Mouse (Mus musculus) hindbrain, postnatal 0 days (tissue): ENCODE data around the gene Plekhm2. TPM values are rescaled to one million over a fixed set of nuclear protein-coding genes. Genes with fewer than 3 reads are reported as not detected.

ENCODE experiments used
- ATAC-seq: fragments of 200-750 bp; cut with Nextera tagmentation; 2 replicates; pipeline ENCODE4 v1.8.0; 2017; ENCODE audit warnings: mild to moderate bottlenecking, moderate TSS enrichment, moderate library complexity
- DNase-seq: peaks from one replicate; pipeline ENCODE4 v3.0.0-alpha.2; 2015; ENCODE audit warnings: low spot score
- H3K27ac ChIP-seq: fragments of 300-500 bp; sonication (generic); 2 replicates; pipeline ENCODE4 v1.5.1; 2014; ENCODE audit warnings: mild to moderate bottlenecking
- H3K27me3 ChIP-seq: fragments of 300-500 bp; sonication (generic); 2 replicates; pipeline ENCODE4 v1.6.1; 2014; ENCODE audit warnings: low read length, mixed read lengths; ENCODE audit not compliant: insufficient read depth
- H3K36me3 ChIP-seq: fragments of 300-500 bp; sonication (generic); 2 replicates; pipeline ENCODE4 v1.6.1; 2014; ENCODE audit warnings: low read length, mixed read lengths; ENCODE audit not compliant: insufficient read depth
- H3K4me1 ChIP-seq: fragments of 300-500 bp; sonication (generic); 2 replicates; pipeline ENCODE4 v1.6.1; 2014; ENCODE audit warnings: antibody characterized with exemption, low read length, mixed read lengths; ENCODE audit not compliant: insufficient read depth
- H3K4me2 ChIP-seq: fragments of 300-500 bp; sonication (generic); 2 replicates; pipeline ENCODE4 v1.6.1; 2014; ENCODE audit warnings: low read depth, mild to moderate bottlenecking, low read length, moderate library complexity, mixed read lengths
- H3K4me3 ChIP-seq: fragments of 300-500 bp; sonication (generic); 2 replicates; pipeline ENCODE4 v1.5.1; 2014; ENCODE audit warnings: low read length
- H3K9ac ChIP-seq: fragments of 300-500 bp; sonication (generic); replicated peaks from 2 replicates; pipeline ENCODE4 v1.6.1; 2014; ENCODE audit warnings: mild to moderate bottlenecking, low read length, moderate library complexity, mixed read lengths
- H3K9me3 ChIP-seq: fragments of 300-500 bp; sonication (generic); 2 replicates; pipeline ENCODE4 v1.6.1; 2016; ENCODE audit warnings: low read length, mixed read lengths
- CTCF ChIP-seq: IDR thresholded peaks from 2 replicates; pipeline ENCODE4 v1.5.1; 2016; ENCODE audit warnings: antibody characterized with exemption, control low read depth, low read depth
- WGBS: fragments of 180-500 bp; shearing (Covaris S2); extraction: QIAGEN DNeasy Blood & Tissue Kit; methylation state at CpG from one replicate; pipeline ENCODE4 v1.1.7; 2014; 5-methylcytosine and 5-hydroxymethylcytosine counted together
- polyA plus RNA-seq: library from polyadenylated mRNA; unstranded; fragments of >200 nt; fragmentation: Nextera tagmentation; extraction: Ambion mirVana; gene quantifications from 2 replicates; pipeline ENCODE4 v1.2.1, GENCODE M21; 2015
- total RNA-seq: library from RNA; depleted of rRNA; stranded (reverse); fragments of >200 nt; gene quantifications from 2 replicates; pipeline ENCODE4 v1.2.3, GENCODE M21; 2014

The Plekhm2 gene
- total and polyA plus RNA-seq, 2 experiments from 2014 or later, result 6.1 to 47.6 TPM

GRCm38 (mm10) chr4:141694719-141695118 lies 30.0 kb upstream of the Plekhm2 start:
- DNase-seq, result no peak
- Histone ChIP-seq H3K9ac (no peak overlapping the region), H3K4me2 (no peak overlapping the region), H3K4me1 (no peaks in the 10 kb centered on the region), H3K27me3 (no peaks in the 10 kb centered on the region), H3K9me3 (no peaks in the 10 kb centered on the region), H3K27ac (no peak overlapping the region), H3K4me3 (no peak overlapping the region), H3K36me3 (peaks cover 56% of the 10 kb centered on the region)
- no peak for ATAC-seq
- 86% methylated on average over 8 of the region's 8 CpGs for WGBS
- no peak for TF ChIP-seq CTCF

DNA sequence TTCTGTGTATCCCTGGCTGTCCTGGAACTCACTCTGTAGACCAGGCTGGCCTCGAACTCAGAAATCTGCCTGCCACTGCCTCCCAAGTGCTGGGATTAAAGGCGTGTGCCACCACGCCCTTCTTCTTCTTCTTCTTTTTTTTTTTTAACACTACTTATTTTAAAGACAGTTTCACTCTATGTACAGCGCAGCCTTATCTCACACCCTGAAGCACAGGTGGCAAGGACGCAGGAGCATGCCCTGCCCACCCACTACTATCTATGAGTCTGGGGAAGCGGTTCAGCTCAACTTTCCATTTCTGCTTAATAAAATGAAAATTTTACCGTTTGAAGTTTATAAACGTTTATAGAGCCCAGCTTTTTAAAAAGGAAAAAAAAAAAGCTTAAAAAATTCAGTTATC lies 23.8 kb upstream of the Plekhm2 start:
- H3K9me3 ChIP-seq, result no peaks in the 10 kb centered on the region
- WGBS, result 94% methylated on average over 8 of the region's 8 CpGs
- H3K4me3 ChIP-seq, result no peak overlapping the region
- TF ChIP-seq CTCF, result no peak
- no peak for ATAC-seq
- peaks cover 43% of the 10 kb centered on the region for H3K36me3 ChIP-seq
- no peak overlapping the region for H3K27ac ChIP-seq
- no peak overlapping the region for H3K9ac ChIP-seq
- no peaks in the 10 kb centered on the region for H3K27me3 ChIP-seq
- no peak for DNase-seq
- H3K4me1 ChIP-seq, result no peaks in the 10 kb centered on the region
- no peak overlapping the region for H3K4me2 ChIP-seq

GRCm38 (mm10) chr4:141686525-141686924 lies 21.8 kb upstream of the Plekhm2 start:
- no peak for TF ChIP-seq CTCF
- 83% methylated on average over 8 of the region's 8 CpGs for WGBS
- Histone ChIP-seq H3K27me3 (no peaks in the 10 kb centered on the region), H3K9ac (no peak overlapping the region), H3K4me1 (peaks cover 3% of the 10 kb centered on the region; the same call in 1 of the 2 replicates), H3K4me3 (no peak overlapping the region), H3K9me3 (no peaks in the 10 kb centered on the region), H3K36me3 (peaks cover 26% of the 10 kb centered on the region), H3K4me2 (no peak overlapping the region), H3K27ac (no peak overlapping the region)
- DNase-seq, result no peak
- no peak for ATAC-seq

DNA sequence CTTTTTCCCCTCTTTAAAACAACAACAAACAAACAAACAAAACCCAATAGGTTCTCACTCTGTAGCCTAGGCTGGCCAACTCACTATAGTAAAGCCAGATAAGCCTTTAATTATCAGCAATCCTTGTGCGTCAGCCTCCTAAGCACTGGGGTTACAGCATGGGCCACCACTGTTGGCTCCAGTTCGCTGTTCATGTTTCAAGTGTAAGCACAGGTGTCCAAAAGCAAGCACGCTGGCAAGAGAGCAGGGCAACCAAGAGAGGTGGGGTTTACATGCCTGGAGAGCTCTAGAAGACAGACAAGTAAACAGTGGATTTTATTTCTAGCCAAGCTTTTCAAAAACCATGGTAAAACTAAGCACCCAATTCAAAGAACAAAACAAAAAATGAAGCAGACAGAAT lies 21.4 kb upstream of the Plekhm2 start:
- TF ChIP-seq CTCF, result no peak
- no peak overlapping the region for H3K4me2 ChIP-seq
- 92% methylated on average over 3 of the region's 3 CpGs for WGBS
- DNase-seq (no peak), ATAC-seq (no peak)
- H3K36me3 ChIP-seq, result peaks cover 21% of the 10 kb centered on the region
- H3K4me3 ChIP-seq, result no peak overlapping the region
- no peak overlapping the region for H3K27ac ChIP-seq
- H3K9ac ChIP-seq, result no peak overlapping the region
- no peaks in the 10 kb centered on the region for H3K27me3 ChIP-seq
- H3K4me1 ChIP-seq, result peaks cover 3% of the 10 kb centered on the region; the same call in 1 of the 2 replicates
- H3K9me3 ChIP-seq, result no peaks in the 10 kb centered on the region

- Histone ChIP-seq H3K36me3 (peaks cover 20% of the 10 kb centered on the region), H3K27me3 (no peaks in the 10 kb centered on the region), H3K9me3 (no peaks in the 10 kb centered on the region), H3K4me1 (peaks cover 3% of the 10 kb centered on the region; the same call in 1 of the 2 replicates), H3K4me3 (no peak within 1 kb of the TSS), H3K9ac (no peak within 1 kb of the TSS), H3K4me2 (no peak within 1 kb of the TSS), H3K27ac (no peak within 1 kb of the TSS)
- ATAC-seq (no peak), DNase-seq (no peak)
- TF ChIP-seq CTCF, result no peak
- 96% methylated on average over 6 of the region's 6 CpGs for WGBS
Measured at GRCm38 (mm10) chr4:141685499-141685898, 20.8 kb upstream of the Plekhm2 start, which contains the start of gene Rsc1a1. Gene Rsc1a1, minus strand, starts transcription at chr4:141685599.

DNA sequence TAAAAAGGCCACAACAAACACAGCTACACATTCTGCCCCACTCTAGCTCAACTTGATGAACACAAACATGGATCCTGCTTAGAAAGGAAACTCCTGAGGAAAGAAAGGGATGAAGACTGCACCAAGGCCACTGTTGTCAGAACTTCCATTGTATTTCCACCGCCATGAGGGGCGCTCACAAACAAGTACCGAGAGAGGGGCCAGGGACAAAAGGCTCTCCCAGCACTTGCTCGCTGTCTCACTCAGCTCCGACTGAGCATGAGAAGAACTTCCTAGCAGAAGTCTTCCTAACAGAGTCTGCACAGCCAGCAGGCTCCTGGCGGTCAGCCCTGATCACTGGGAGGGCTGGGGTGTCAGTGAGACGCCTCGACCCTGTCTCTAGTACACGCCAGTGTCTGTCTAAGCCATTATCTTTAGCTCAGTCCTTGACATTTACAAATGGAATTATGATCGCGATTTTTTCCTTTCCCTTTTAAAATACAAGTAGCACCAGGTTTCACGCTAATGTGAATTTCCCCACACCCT lies 18.1 kb upstream of the Plekhm2 start:
- Histone ChIP-seq H3K4me1 (peaks cover 3% of the 10 kb centered on the region; the same call in 1 of the 2 replicates), H3K27me3 (no peaks in the 10 kb centered on the region), H3K27ac (peak overlapping the region; percentile 26; the same call in 1 of the 2 replicates), H3K4me2 (no peak overlapping the region), H3K9me3 (no peaks in the 10 kb centered on the region), H3K4me3 (no peak overlapping the region), H3K9ac (0 out of 2 replicates have a peak overlapping the region, but pooled peaks have one; percentile 17), H3K36me3 (peaks cover 20% of the 10 kb centered on the region)
- ATAC-seq, result no peak
- WGBS, result 44% methylated on average over 12 of the region's 12 CpGs
- no peak for TF ChIP-seq CTCF
- DNase-seq, result peak; percentile 20

- no peak overlapping the region for H3K27ac ChIP-seq
- H3K4me2 ChIP-seq, result no peak overlapping the region
- no peak overlapping the region for H3K9ac ChIP-seq
- peaks cover 20% of the 10 kb centered on the region for H3K36me3 ChIP-seq
- no peak for TF ChIP-seq CTCF
- WGBS, result 59% methylated on average over 7 of the region's 7 CpGs
- peaks cover 3% of the 10 kb centered on the region; the same call in 1 of the 2 replicates for H3K4me1 ChIP-seq
- no peaks in the 10 kb centered on the region for H3K9me3 ChIP-seq
- no peaks in the 10 kb centered on the region for H3K27me3 ChIP-seq
- H3K4me3 ChIP-seq, result no peak overlapping the region
- DNase-seq (no peak), ATAC-seq (no peak)
Measured at GRCm38 (mm10) chr4:141681767-141682166, 17.1 kb upstream of the Plekhm2 start.
